Mouse (Mus musculus): ENCODE measurements around the gene Igdcc4. TPM values are rescaled to one million over a fixed set of nuclear protein-coding genes. Genes with fewer than 3 reads are reported as not detected.
"Not testable (repeated sequence)": the region's sequence is repeated elsewhere in the genome, so short reads cannot be mapped to it uniquely, and the experiment has no call there.

The Igdcc4 gene
- total RNA-seq (2021), result 10 to 100 TPM; 37.2 TPM
- long read RNA-seq, full-length matches to known transcripts, result 37 of 64 reads
- long read RNA-seq, partial matches to known transcripts, result 17 of 64 reads
- long read RNA-seq, other reads (novel, unspliced or antisense), result 10 of 64 reads

GRCm38 (mm10) chr9:65100991-65101685 lies at the start of gene Igdcc4:
Igdcc4 (plus strand) TSS chr9:65101486.
- DNase-seq (ENCODE audit: low spot score in 2 of 2), result no peak

GRCm38 (mm10) chr9:65064251-65064650 lies 37.0 kb upstream of the Igdcc4 start:
- DNase-seq (ENCODE audit: low spot score in 2 of 2), result no peak

DNA sequence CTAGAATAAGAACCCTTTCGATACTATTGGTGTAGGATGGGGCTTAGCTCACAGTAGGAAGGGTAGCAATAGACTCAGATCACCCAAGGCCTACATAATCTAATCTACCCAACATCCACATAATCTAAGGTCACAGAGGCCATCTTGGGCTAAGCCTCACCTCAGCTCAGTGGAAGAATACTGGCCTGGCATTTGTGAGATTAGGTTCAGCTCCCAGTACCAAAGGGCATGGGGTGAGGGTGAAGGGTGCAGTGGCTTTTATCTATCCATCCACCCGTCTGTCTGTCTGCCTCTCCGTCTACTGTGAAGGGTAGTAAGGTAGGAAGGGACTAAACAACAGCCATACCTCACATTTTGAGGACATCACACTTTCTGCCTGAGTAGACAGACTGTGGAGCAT lies 30.7 kb upstream of the Igdcc4 start:
- DNase-seq (ENCODE audit: low spot score in 2 of 2), result no peak

DNA sequence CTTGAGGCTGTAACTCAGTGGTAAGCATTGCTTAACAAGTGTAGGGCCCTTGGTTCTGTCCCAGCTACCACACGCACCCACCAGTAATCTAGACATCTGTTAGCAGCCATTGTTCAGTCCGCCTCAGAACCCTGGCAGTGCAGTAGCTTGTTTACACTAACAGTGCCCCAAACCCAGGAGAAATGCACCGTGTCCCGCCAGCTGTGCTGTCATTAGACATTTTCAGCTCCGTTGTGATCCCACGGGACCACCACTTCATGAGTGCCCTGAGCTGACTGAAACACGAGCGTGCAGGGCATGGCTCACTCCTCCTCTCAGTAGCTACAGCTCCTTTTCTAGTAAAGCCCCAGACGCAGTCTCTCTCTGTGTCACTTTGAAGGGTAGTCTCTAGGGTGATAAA lies 27.7 kb upstream of the Igdcc4 start:
- DNase-seq (ENCODE audit: low spot score in 2 of 2), result no peak

GRCm38 (mm10) chr9:65074251-65074650 lies 27.0 kb upstream of the Igdcc4 start:
- DNase-seq (ENCODE audit: low spot score in 2 of 2), result no peak

DNA sequence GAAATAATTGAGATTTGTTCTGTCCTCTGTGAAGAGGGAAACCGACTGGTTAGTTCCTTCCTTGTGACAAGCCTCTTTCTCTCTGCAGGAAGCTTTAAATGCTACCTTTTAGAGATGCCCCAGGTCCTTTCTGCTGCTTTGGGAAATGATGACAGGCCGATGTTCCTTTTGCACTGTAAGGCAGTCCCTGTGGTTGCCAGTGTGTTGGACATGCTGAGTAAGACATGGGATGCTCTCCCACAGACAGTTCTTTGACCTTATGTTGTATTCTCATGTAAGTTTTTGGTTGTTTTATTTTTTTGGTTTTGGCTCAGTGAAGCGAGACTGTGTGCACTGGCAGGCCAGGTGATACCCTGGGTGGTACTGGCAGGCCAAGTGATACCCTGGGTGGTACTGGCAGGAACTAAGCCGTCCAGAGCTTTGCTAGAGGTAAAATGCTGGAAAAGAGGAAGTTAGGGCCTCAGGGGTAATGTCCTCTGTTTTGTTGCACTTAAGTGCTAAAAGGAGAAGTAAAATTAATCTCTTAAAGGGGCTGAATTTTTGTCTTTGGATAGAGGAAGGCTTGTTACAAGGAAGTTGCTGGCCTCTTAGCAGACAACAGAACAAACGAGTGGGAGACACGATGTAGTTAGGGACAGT lies 26.3 kb upstream of the Igdcc4 start:
- DNase-seq (ENCODE audit: low spot score in 2 of 2), result no peak

DNA sequence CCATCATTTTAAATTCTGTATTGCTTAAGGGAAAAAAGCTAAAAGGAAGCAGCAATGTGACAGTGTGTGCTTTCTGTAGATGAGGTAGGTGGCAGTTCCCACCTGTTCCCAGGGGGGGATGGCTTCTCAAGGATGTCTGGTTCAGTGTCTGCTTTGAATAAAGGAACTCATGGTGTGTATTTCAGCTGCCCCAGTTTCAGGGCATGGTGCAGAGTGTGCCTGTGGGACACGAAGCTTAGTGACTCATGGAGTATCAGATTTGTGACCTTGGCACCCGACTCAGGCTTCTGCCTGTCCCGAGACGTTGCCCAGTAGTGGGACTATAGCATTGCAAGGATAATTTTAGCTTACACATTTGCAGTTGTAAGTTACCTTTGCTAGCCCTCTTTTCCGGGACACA lies 23.8 kb upstream of the Igdcc4 start:
- DNase-seq (ENCODE audit: low spot score in 2 of 2), result no peak

DNA sequence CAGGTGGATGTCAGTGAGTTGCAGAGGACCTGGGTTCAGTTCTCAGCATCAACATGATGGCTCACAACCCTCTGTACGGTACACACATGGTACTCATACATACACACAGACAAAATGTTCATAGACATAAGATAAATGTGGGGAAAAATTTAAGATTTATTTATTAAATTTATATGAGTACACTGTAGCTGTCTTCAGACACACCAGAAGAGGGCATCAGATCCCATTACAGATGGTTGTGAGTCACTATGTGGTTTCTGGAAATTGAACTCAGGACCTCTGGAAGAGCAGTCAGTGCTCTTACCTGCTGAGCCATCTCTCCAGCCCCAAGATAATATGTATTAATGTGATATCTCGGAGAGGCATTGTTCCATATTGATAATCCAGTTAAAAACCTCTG lies 21.1 kb upstream of the Igdcc4 start:
- DNase-seq (ENCODE audit: low spot score in 2 of 2), result not testable (repeated sequence)

GRCm38 (mm10) chr9:65083075-65083765 lies 18.1 kb upstream of the Igdcc4 start:
- no peak for DNase-seq (ENCODE audit: low spot score in 2 of 2)

DNA sequence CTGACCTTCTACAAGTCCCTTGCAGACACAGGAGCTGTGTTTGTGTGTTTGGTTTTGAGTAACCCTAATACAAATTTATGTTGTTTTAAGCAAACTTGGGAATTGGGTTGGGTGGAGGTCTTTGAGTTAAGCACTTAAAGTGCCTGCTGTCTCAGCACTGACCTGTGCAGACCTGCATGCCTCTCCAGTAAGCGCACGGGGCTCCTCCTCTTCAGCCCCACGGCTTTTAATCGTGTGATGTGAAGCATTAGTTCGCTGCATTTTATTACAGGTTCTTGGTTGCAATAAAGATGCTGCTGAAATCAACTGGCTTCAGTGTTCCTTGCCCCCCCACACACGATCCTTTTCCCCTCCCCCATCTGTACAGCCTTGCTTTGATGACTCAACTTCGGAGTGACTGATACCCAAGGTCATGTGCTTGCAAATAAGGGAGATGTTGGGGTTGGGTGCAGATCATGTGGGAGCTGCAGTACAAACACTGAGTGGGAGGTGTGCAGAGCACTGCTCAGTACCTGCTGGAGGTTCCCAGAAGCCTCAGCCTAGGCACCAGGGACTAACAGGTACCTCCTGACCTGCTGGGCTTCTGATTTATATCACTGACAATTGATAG lies 17.0 kb upstream of the Igdcc4 start:
- no peak for DNase-seq (ENCODE audit: low spot score in 2 of 2)

DNA sequence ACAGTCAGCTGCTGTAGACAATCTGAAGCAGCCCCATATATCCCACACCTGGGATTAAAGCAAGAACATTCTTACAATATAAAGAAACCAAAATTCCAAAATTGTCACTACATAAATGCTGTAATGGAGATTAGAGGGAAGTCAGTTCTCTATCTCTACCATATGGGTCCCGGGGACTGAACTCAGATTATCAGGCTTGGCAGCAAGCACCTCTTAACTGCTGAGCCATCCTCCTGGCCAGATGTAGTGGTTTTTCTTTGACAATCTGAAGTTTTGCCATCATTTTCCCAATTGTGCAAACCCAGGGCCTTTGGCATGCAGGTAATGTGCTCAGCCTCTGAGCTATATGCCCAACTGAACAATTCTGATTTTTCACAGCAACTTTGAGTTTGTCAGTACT lies 16.0 kb upstream of the Igdcc4 start:
- DNase-seq (ENCODE audit: low spot score in 2 of 2), result no peak

DNA sequence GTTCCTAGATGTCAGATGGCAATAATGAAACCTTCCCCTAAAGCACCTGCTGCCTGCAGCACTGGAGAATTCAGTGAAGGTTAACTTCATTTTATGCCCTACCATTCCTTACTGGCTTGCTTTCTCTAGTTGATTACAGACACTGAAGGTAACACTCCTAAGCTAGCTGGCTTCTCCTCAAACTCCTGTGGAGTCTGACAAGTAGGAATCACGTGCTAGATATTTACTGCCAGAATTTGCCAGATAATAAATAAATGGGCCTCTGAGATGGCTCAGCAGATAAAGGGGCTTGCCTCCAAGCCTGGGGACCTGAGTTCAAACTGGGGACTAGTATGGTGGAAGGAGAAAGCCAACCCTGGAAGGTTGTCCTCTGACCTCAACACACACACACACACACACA lies 14.5 kb upstream of the Igdcc4 start:
- no peak for DNase-seq (ENCODE audit: low spot score in 2 of 2)

GRCm38 (mm10) chr9:65087490-65087889 lies 13.8 kb upstream of the Igdcc4 start:
- no peak for DNase-seq (ENCODE audit: low spot score in 2 of 2)

DNA sequence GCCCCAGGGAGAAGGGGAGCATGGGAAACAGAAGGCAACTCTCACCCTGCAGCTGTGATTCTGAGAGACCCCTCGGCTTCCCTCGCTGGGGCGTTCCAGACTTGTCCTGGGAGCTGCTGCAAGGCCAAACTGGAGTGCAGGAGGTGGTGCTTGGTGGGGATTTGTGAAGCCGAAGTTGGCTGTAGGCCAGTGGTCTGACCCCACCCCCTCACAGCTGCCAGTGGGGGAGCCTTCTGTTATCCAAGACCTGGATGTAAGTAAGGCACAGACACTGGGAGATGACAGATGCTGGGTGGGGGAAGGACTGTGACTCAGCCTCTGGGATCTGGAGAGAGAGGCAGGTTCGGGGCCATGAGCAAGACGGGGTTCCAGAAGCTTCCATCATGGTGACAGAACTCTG lies 7.0 kb upstream of the Igdcc4 start:
- DNase-seq (ENCODE audit: low spot score in 2 of 2), result peak in 1 of 2 experiments; percentile 39

DNA sequence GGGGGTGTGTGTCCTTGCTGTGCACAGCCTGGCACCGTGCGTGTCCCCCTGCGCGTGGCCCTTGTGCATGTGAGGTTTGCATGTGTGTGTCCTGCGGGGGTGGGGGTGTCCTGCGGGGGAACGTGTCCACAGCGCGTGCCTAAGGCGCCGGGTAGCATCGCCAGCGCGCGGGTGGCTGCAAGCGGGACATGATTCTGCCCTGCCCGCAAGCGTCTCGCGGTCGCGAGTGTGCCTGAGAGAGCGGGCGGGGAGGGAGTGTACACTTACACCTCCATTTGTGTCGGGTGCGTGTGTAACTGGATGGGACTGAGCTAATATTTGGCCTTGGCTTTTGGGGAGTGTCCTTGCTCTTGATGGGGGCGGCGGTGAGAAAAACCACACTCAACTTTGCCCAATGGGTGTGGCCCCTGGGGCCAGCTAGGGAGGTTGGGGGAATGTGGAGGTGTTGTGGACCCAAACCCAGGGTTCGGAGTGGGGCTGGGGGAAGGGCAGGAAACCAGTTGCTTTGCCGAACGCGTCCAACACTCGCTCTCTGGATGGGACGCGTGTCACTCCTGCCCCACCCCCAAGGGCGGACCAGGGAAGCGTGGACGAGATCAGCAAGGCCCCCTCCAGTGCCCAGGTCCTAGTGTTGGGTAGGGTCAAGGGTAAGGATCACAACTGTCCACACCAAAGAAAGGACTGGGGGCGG lies 545 bp downstream of the Igdcc4 start:
- peak in 1 of 2 experiments; percentile 37 for DNase-seq (ENCODE audit: low spot score in 2 of 2)

GRCm38 (mm10) chr9:65102377-65103172 lies 1.3 kb downstream of the Igdcc4 start:
- no peak for DNase-seq (ENCODE audit: low spot score in 2 of 2)

- DNase-seq (ENCODE audit: low spot score in 2 of 2), result no peak
Measured at GRCm38 (mm10) chr9:65103173-65103752, 2.0 kb downstream of the Igdcc4 start.

DNA sequence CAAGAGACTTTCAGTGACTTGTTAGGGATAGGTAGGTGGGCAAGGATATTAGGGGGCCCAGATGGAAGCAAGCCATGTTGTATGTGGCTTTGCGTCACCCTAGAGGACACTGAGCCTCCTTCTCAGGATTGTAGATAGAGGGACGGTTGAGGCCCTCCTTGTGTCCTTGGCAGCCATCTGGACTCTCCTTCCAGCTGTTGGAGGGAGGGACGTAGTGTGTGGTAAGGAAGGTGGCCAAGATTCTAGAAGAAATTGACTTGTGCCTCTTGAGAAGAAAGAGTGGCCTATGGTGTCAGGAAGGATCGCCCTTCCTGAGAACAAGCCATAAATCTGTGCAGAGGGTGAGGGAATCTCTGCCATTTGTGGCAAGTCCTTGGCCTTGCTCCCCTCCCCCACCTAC lies 5.5 kb downstream of the Igdcc4 start:
- DNase-seq (ENCODE audit: low spot score in 2 of 2), result no peak

GRCm38 (mm10) chr9:65107893-65108292 lies 6.6 kb downstream of the Igdcc4 start:
- DNase-seq (ENCODE audit: low spot score in 2 of 2), result no peak

Data from layer of hippocampus, adult 18-20 months (tissue).